Mouse (Mus musculus) heart, embryonic 16.5 days (tissue): ENCODE measurements around the gene Uggt1. TPM values are rescaled to one million over a fixed set of nuclear protein-coding genes. Genes with fewer than 3 reads are reported as not detected.
A peak's percentile ranks its signal among the peaks of the same experiment; 100 is the strongest.

Source experiments
- ATAC-seq: fragments of 200-750 bp; cut with Nextera tagmentation; replicated peaks from 2 replicates; pipeline ENCODE4 v1.8.0; 2017; ENCODE audit warnings: moderate number of reproducible peaks; ENCODE audit not compliant: insufficient read depth, low FRiP score; ENCODE audit errors: extremely low read depth
- H3K27ac ChIP-seq: fragments of 300-500 bp; sonication (generic); 2 replicates; pipeline ENCODE4 v1.5.1; 2014; ENCODE audit warnings: mild to moderate bottlenecking, low read length, control low read depth, moderate library complexity
- H3K27me3 ChIP-seq: fragments of 300-500 bp; sonication (generic); 2 replicates; pipeline ENCODE4 v1.6.1; 2014; ENCODE audit warnings: low read length, mixed read lengths; ENCODE audit not compliant: control insufficient read depth, insufficient read depth
- H3K36me3 ChIP-seq: fragments of 300-500 bp; sonication (generic); 2 replicates; pipeline ENCODE4 v1.6.1; 2014; ENCODE audit not compliant: control insufficient read depth, insufficient read depth
- H3K4me1 ChIP-seq: fragments of 300-500 bp; sonication (generic); 2 replicates; pipeline ENCODE4 v1.6.1; 2014; ENCODE audit warnings: low read length, mixed read lengths; ENCODE audit not compliant: control insufficient read depth, insufficient read depth
- H3K4me2 ChIP-seq: fragments of 300-500 bp; sonication (generic); 2 replicates; pipeline ENCODE4 v1.6.1; 2014; ENCODE audit warnings: low read depth, mild to moderate bottlenecking, control low read depth, low read length
- H3K4me3 ChIP-seq: fragments of 300-500 bp; sonication (generic); 2 replicates; pipeline ENCODE4 v1.5.1; 2014; ENCODE audit warnings: mild to moderate bottlenecking, control low read depth, low read length
- H3K9ac ChIP-seq: fragments of 300-500 bp; sonication (generic); 2 replicates; pipeline ENCODE4 v1.6.1; 2014; ENCODE audit warnings: low read length, control low read depth
- H3K9me3 ChIP-seq: fragments of 300-500 bp; sonication (generic); replicated peaks from 2 replicates; pipeline ENCODE4 v1.6.1; 2016; ENCODE audit warnings: low read length; ENCODE audit not compliant: control insufficient read depth
- WGBS: fragments of 180-500 bp; shearing (Covaris S2); extraction: QIAGEN DNeasy Blood & Tissue Kit; methylation state at CpG from one replicate; pipeline ENCODE4 v1.1.7; 2014; 5-methylcytosine and 5-hydroxymethylcytosine counted together
- polyA plus RNA-seq: library from polyadenylated mRNA; unstranded; fragments of >200 nt; fragmentation: Nextera tagmentation; extraction: Ambion mirVana; gene quantifications from 2 replicates; pipeline ENCODE4 v1.2.1, GENCODE M21; 2015

The Uggt1 gene
- polyA plus RNA-seq, result 35.9 TPM in 2 replicates

DNA sequence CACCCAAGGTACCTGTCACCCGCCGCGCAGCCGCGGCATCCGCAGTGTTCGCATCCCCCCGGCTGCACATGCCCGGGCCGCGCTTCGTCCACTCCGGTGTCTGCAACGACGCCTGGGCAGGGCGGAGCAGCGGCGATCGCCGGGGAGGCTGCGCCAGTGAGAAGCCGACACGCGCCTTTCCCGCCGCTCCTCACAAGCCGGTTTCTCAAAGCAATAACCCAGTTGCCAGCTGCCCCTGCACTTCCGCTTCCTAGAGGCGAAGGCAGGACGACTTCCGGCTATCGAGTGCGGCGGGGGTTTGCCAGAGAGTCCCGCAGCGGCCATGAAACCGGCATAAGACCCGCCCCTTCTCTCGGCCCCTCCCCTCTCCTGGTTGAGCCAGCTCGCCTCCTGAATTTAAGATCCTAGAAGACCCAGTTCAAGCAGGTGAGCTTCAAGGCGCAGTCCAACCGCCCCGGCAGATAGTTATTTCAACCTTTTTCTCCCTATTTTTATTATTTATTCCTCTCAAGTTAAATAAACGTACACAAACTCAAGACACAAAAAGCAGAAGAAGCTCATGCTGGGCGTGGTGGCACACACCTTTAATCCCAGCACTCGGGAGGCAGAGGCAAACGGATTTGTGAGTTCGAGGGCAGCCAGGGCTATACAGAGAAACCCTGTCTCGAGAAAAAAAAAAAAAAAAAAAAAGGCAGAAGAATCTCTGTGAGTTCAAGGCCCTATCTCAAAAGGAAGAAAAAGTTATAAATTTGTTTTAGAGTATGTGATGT is at the start of gene Uggt1:
TSS of gene Uggt1 (minus strand) at position 663 of the 770 bp plus-strand sequence.
- Histone ChIP-seq H3K27ac (peak within 1 kb of the TSS; percentile 74), H3K36me3 (no peaks in the 10 kb centered on the region), H3K4me1 (peaks cover 8% of the 10 kb centered on the region), H3K9ac (peak within 1 kb of the TSS; percentile 84), H3K27me3 (no peaks in the 10 kb centered on the region; the same call in 1 of the 2 replicates), H3K9me3 (no peaks in the 10 kb centered on the region), H3K4me2 (peak within 1 kb of the TSS; percentile 84), H3K4me3 (peak within 1 kb of the TSS; percentile 89)
- WGBS, result 2% methylated on average over 49 of the region's 49 CpGs
- ATAC-seq, result peak; percentile 97

DNA sequence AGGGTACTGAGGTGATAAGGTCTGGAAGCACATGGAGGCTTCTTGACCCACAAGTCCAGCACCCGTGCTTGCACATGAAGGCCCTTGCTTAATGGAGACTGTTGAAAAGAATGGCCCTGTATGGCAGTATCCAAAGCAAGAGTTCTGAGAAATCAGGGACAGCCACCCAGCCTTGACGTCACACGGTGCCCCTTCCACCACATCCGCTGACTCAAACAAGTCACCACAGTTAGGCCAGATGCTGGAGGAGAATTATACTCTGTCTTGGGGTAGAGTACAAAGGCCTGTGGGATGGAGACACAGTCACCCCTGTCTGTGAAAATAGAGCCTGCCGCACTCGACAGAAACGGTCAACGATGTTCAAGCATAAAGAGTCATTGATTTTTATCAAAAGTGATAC is 49.0 kb upstream of the Uggt1 start:
- no peak for ATAC-seq
- H3K4me2 ChIP-seq, result no peak overlapping the region
- no peaks in the 10 kb centered on the region for H3K9me3 ChIP-seq
- H3K27ac ChIP-seq, result no peak overlapping the region
- H3K27me3 ChIP-seq, result peaks cover 4% of the 10 kb centered on the region
- no peaks in the 10 kb centered on the region for H3K36me3 ChIP-seq
- H3K4me3 ChIP-seq, result no peak overlapping the region
- 83% methylated on average over 8 of the region's 8 CpGs for WGBS
- H3K4me1 ChIP-seq, result no peaks in the 10 kb centered on the region; the same call in 1 of the 2 replicates
- no peak overlapping the region for H3K9ac ChIP-seq

DNA sequence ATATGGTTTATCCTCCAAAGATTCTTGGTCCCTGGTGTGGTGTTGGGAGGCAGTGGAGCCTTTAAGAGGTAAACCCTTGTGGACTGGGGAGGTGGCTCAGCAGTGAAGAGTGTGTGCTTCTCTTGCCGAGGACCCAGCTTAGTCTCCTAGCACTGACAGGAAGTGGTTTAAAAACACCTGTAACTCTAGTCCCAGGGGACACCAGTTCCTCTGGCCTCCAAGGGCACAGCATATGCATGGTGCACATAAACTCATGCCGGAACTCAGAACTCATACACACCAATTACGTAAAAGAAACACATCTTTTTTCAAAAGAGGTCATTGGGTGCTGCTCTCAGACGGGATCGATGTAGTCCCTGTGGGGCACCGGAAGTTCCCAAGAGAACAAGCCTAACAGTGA is 37.3 kb upstream of the Uggt1 start:
- no peak overlapping the region for H3K4me2 ChIP-seq
- H3K9ac ChIP-seq, result no peak overlapping the region
- WGBS, result 82% methylated on average over 6 of the region's 6 CpGs
- H3K4me3 ChIP-seq, result no peak overlapping the region
- no peaks in the 10 kb centered on the region for H3K27me3 ChIP-seq
- no peaks in the 10 kb centered on the region for H3K4me1 ChIP-seq
- H3K27ac ChIP-seq, result no peak overlapping the region
- ATAC-seq, result no peak
- H3K9me3 ChIP-seq, result no peaks in the 10 kb centered on the region
- H3K36me3 ChIP-seq, result no peaks in the 10 kb centered on the region

DNA sequence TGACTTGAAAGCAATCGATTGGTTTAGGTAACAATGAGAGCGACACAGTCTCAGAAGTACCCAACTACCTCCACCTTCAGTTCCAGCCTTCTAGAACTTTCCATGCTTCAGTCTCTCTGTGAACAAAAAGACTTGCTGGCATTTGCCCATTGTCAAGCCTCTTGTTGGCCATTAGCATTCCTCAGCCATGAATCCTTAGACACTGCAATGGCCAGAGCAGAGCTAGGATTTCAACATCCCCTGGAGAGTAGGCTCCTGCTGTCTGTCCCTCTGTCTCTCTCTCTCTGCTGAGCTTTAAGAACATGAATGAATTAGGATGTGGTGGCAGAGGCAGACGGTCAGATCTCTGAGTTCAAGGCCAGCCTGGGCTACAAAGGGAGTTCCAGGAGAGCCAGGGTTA is 36.4 kb upstream of the Uggt1 start:
- 82% methylated on average over 3 of the region's 3 CpGs for WGBS
- Histone ChIP-seq H3K4me2 (no peak overlapping the region), H3K9ac (no peak overlapping the region), H3K4me3 (no peak overlapping the region), H3K4me1 (no peaks in the 10 kb centered on the region), H3K27ac (no peak overlapping the region), H3K36me3 (no peaks in the 10 kb centered on the region), H3K27me3 (no peaks in the 10 kb centered on the region), H3K9me3 (no peaks in the 10 kb centered on the region)
- ATAC-seq, result no peak

DNA sequence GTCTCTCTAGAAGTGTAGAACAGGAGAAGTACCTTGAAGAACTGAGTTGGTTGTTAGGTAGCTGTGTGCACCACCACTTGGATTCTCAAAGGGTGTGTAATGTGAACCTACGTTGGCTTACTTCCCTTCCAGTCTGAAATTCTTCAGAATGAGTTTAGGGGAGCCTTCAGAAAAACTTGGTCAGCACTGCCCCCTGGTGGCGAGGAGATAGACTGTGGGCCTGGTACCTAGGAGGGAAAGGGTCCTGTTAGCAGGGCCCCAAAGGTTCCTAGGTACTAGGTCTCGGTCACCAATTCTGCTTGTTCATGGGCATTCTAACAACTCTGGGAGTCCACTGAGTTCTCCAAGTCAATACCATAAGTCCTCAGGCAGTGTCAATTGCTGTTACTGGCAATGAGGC is 34.7 kb upstream of the Uggt1 start:
- Histone ChIP-seq H3K4me3 (no peak overlapping the region), H3K4me2 (no peak overlapping the region), H3K36me3 (no peaks in the 10 kb centered on the region), H3K9me3 (no peaks in the 10 kb centered on the region), H3K4me1 (no peaks in the 10 kb centered on the region), H3K27ac (no peak overlapping the region), H3K9ac (no peak overlapping the region), H3K27me3 (no peaks in the 10 kb centered on the region)
- WGBS, result 15% methylated on average over 3 of the region's 3 CpGs
- ATAC-seq, result no peak

DNA sequence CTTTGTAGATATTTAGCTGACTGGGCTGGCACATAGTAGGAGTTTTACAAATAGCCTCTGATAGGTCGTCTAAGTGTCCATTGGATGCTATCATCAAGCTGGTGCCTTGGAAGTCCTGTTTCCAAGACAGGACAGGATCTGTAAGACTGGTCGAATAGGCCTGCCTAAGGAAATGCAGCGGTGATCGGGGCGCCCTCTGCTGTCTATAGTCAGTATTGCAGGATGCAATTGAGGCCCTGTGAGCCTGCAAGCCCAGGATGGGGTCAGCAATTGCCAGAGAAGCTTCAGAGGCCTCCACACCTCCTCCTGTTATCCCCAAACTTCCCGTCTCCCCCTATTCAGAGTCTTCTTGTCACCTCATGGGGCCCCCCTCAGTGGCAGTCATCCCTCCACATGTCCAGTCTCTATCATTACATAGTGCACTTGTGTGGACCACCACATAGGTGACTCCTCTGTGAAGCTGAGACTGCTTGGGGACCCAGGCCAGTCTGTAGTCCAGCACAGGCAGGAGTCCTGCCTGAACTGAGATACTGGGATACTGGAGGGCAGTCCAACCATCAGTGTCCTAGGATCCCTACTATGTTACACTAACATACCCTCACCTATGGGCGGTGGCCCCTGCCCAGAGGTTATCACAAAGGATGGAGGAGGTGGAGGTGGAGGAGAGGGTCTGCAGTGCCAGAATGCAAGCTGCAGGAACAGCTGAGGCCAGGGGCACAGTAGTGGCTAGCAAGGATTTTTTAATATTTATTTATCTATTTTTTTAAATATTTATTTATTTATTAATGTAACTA is 32.9 kb upstream of the Uggt1 start:
- Histone ChIP-seq H3K4me3 (no peak overlapping the region), H3K4me2 (no peak overlapping the region)
- ATAC-seq, result no peak

DNA sequence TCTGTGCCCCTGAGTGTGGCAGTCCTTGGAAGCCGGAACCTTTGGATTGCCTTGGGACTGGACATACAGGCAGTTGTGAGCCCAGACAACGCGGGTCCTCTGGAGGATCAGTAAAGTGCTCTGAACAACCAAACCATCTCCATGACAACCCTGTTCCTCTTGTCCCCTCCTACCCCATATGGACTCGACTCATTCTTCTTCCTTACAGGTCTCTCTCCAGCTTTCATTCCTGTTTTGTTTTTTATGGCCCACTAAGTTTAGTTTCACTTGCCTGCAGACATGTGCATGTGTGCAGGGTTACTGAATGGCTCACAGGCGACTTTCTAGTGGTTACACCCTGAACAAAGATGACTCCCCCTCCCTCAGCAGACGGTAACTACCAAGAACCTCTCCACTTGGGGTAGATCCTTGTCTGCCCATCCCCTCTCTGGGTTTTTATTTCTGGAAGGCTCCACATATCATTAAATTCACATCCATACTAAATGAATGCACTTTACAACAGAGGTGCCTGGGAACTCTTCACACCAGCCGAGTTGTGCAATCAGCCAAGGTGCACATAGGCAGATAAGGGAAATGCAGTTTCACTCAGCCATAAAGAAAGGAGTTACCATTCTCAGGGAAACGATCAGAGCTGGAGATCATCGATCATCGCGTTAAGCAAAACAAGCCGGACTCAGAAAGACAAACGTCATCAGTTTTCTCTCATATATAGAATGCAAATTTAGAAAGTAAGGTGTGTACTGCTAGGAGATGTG is 31.3 kb upstream of the Uggt1 start:
- no peak overlapping the region for H3K4me3 ChIP-seq
- H3K27ac ChIP-seq, result no peak overlapping the region
- H3K4me1 ChIP-seq, result peaks cover 26% of the 10 kb centered on the region
- WGBS, result 70% methylated on average over 13 of the region's 13 CpGs
- H3K27me3 ChIP-seq, result no peaks in the 10 kb centered on the region
- no peaks in the 10 kb centered on the region for H3K36me3 ChIP-seq
- no peak overlapping the region for H3K4me2 ChIP-seq
- ATAC-seq, result no peak
- no peaks in the 10 kb centered on the region for H3K9me3 ChIP-seq
- H3K9ac ChIP-seq, result no peak overlapping the region

More for the DNA sequence above, 32.9 kb upstream of the Uggt1 start:
- H3K36me3 ChIP-seq, result no peaks in the 10 kb centered on the region
- H3K4me1 ChIP-seq, result peaks cover 12% of the 10 kb centered on the region
- H3K27me3 ChIP-seq, result no peaks in the 10 kb centered on the region
- H3K9ac ChIP-seq, result no peak overlapping the region
- WGBS, result 23% methylated on average over 7 of the region's 7 CpGs
- H3K9me3 ChIP-seq, result no peaks in the 10 kb centered on the region
- no peak overlapping the region for H3K27ac ChIP-seq

DNA sequence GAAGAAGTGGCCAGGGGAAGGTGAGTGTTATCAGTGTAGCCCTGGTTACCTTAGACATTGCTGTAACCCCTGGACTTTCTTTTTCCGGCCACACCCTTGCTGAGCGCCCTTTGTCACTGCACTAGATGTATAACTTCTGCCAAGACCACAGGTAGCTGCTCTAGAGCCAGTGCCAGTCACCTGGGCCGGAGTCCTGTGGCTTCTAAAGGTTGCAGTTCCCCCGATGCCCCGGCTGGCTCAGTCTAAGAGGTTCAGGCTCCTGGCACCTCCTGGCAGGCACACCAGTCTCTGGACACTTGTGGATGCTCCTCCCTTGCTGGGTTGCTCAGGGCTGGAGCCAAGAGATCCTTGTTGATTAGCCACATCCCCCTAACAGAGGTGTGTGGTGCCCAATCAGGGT is 29.9 kb upstream of the Uggt1 start, which contains the start of gene Neurl3:
TSS of gene Neurl3 (minus strand) at position 225 of the 400 bp plus-strand sequence.
- WGBS, result 84% methylated on average over 5 of the region's 5 CpGs
- Histone ChIP-seq H3K36me3 (no peaks in the 10 kb centered on the region), H3K9me3 (no peaks in the 10 kb centered on the region), H3K27ac (peak within 1 kb of the TSS; percentile 0; the same call in 1 of the 2 replicates), H3K27me3 (no peaks in the 10 kb centered on the region), H3K4me2 (peak within 1 kb of the TSS; percentile 28), H3K4me1 (peaks cover 34% of the 10 kb centered on the region), H3K9ac (peak within 1 kb of the TSS; percentile 7; the same call in 1 of the 2 replicates), H3K4me3 (no peak within 1 kb of the TSS; the same call in 1 of the 2 replicates)
- ATAC-seq, result no peak
